Mouse (Mus musculus): Measurements from ENCODE around the gene Nr4a1. TPM values are rescaled to one million over a fixed set of nuclear protein-coding genes. Genes with fewer than 3 reads are reported as not detected.

Gene Nr4a1
- polyA plus RNA-seq, 1 experiment, result 10.0 TPM

GRCm38 (mm10) chr15:101298550-101298949, 44.5 kb downstream of the Nr4a1 start:
- WGBS, result 28% methylated on average over 7 of the region's 7 CpGs
- Histone ChIP-seq H3K27ac (ENCODE audit: control insufficient read depth, insufficient read depth, low read depth, low read length, poor library complexity) (no peak overlapping the region), H3K4me1 (ENCODE audit: control insufficient read depth, insufficient read depth, low read length) (peaks cover 4% of the 10 kb centered on the region; the same call in 1 of the 2 replicates), H3K4me3 (replicated peaks; ENCODE audit: control insufficient read depth, low read depth, low read length) (no peak overlapping the region)
- TF ChIP-seq POLR2A (IDR thresholded peaks at IDR 0.05; ENCODE audit: borderline replicate concordance, control insufficient read depth, low read depth, low read length), result no peak

GRCm38 (mm10) chr15:101299480-101299960, 45.5 kb downstream of the Nr4a1 start:
- TF ChIP-seq CTCF (IDR thresholded peaks at IDR 0.05; ENCODE audit: control insufficient read depth, insufficient read depth, low read length), result no peak
- no peak for TF ChIP-seq POLR2A (IDR thresholded peaks at IDR 0.05; ENCODE audit: borderline replicate concordance, control insufficient read depth, low read depth, low read length)
- Histone ChIP-seq H3K4me3 (replicated peaks; ENCODE audit: control insufficient read depth, low read depth, low read length) (no peak overlapping the region), H3K27ac (ENCODE audit: control insufficient read depth, insufficient read depth, low read depth, low read length, poor library complexity) (no peak overlapping the region; the same call in 1 of the 2 replicates), H3K4me1 (ENCODE audit: control insufficient read depth, insufficient read depth, low read length) (peaks cover 4% of the 10 kb centered on the region; the same call in 1 of the 2 replicates)
- WGBS, result 79% methylated on average over 14 of the region's 14 CpGs

- H3K4me1 ChIP-seq (ENCODE audit: control insufficient read depth, insufficient read depth, low read length), result peaks cover 4% of the 10 kb centered on the region; the same call in 1 of the 2 replicates
- no peak overlapping the region for H3K4me3 ChIP-seq (replicated peaks; ENCODE audit: control insufficient read depth, low read depth, low read length)
- WGBS, result 66% methylated on average over 6 of the region's 6 CpGs
- H3K27ac ChIP-seq (ENCODE audit: control insufficient read depth, insufficient read depth, low read depth, low read length, poor library complexity), result no peak overlapping the region
- no peak for TF ChIP-seq CTCF (IDR thresholded peaks at IDR 0.05; ENCODE audit: control insufficient read depth, insufficient read depth, low read length)
- TF ChIP-seq POLR2A (IDR thresholded peaks at IDR 0.05; ENCODE audit: borderline replicate concordance, control insufficient read depth, low read depth, low read length), result no peak
These were observed 46.1 kb downstream of the Nr4a1 start for GRCm38 (mm10) chr15:101300128-101300527.

- Histone ChIP-seq H3K4me1 (ENCODE audit: control insufficient read depth, insufficient read depth, low read length) (peaks cover 3% of the 10 kb centered on the region; the same call in 1 of the 2 replicates), H3K4me3 (replicated peaks; ENCODE audit: control insufficient read depth, low read depth, low read length) (no peak overlapping the region), H3K27ac (ENCODE audit: control insufficient read depth, insufficient read depth, low read depth, low read length, poor library complexity) (no peak overlapping the region)
- 85% methylated on average over 3 of the region's 3 CpGs for WGBS
- TF ChIP-seq POLR2A (IDR thresholded peaks at IDR 0.05; ENCODE audit: borderline replicate concordance, control insufficient read depth, low read depth, low read length), result no peak
- TF ChIP-seq CTCF (IDR thresholded peaks at IDR 0.05; ENCODE audit: control insufficient read depth, insufficient read depth, low read length), result no peak
These were observed 48.1 kb downstream of the Nr4a1 start for GRCm38 (mm10) chr15:101302201-101302600.

DNA sequence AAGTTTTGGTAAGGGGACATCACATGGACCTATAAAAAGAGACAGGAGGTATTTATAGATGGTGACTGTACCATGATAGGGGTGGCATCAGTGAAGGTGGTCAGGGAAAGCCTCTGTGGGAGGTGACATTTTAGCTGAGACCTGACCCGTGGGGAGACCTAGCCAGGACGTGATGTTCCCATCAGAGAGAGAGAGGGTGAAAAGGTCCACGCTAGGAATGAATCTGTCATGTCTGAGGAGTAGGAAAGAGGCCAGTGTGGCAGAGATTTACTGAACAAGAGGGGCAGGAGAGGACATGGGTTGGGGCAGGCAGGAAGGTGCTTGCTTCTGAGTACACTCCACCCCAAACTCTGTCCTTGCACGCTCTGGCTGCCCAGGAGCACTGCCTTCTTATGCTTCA, 49.8 kb downstream of the Nr4a1 start:
- no peak overlapping the region for H3K27ac ChIP-seq (ENCODE audit: control insufficient read depth, insufficient read depth, low read depth, low read length, poor library complexity)
- no peaks in the 10 kb centered on the region; the same call in 1 of the 2 replicates for H3K4me1 ChIP-seq (ENCODE audit: control insufficient read depth, insufficient read depth, low read length)
- TF ChIP-seq POLR2A (IDR thresholded peaks at IDR 0.05; ENCODE audit: borderline replicate concordance, control insufficient read depth, low read depth, low read length) (no peak), CTCF (IDR thresholded peaks at IDR 0.05; ENCODE audit: control insufficient read depth, insufficient read depth, low read length) (no peak)
- H3K4me3 ChIP-seq (replicated peaks; ENCODE audit: control insufficient read depth, low read depth, low read length), result no peak overlapping the region
- WGBS, result 80% methylated on average over 4 of the region's 4 CpGs

GRCm38 (mm10) chr15:101306459-101306858, 52.4 kb downstream of the Nr4a1 start:
- H3K4me3 ChIP-seq (replicated peaks; ENCODE audit: control insufficient read depth, low read depth, low read length), result no peak overlapping the region
- peaks cover 6% of the 10 kb centered on the region for H3K4me1 ChIP-seq (ENCODE audit: control insufficient read depth, insufficient read depth, low read length)
- no peak for TF ChIP-seq CTCF (IDR thresholded peaks at IDR 0.05; ENCODE audit: control insufficient read depth, insufficient read depth, low read length)
- no peak overlapping the region for H3K27ac ChIP-seq (ENCODE audit: control insufficient read depth, insufficient read depth, low read depth, low read length, poor library complexity)
- 74% methylated on average over 4 of the region's 4 CpGs for WGBS

- H3K27ac ChIP-seq (ENCODE audit: control insufficient read depth, insufficient read depth, low read depth, low read length, poor library complexity), result peak overlapping the region; percentile 61
- peaks cover 6% of the 10 kb centered on the region for H3K4me1 ChIP-seq (ENCODE audit: control insufficient read depth, insufficient read depth, low read length)
- 26% methylated on average over 13 of the region's 13 CpGs for WGBS
- TF ChIP-seq CTCF (IDR thresholded peaks at IDR 0.05; ENCODE audit: control insufficient read depth, insufficient read depth, low read length), result no peak
- no peak for TF ChIP-seq POLR2A (IDR thresholded peaks at IDR 0.05; ENCODE audit: borderline replicate concordance, control insufficient read depth, low read depth, low read length)
- H3K4me3 ChIP-seq (replicated peaks; ENCODE audit: control insufficient read depth, low read depth, low read length), result no peak overlapping the region
These were observed 54.6 kb downstream of the Nr4a1 start for GRCm38 (mm10) chr15:101308440-101309348.

- no peak overlapping the region for H3K4me3 ChIP-seq (replicated peaks; ENCODE audit: control insufficient read depth, low read depth, low read length)
- TF ChIP-seq CTCF (IDR thresholded peaks at IDR 0.05; ENCODE audit: control insufficient read depth, insufficient read depth, low read length) (no peak), POLR2A (IDR thresholded peaks at IDR 0.05; ENCODE audit: borderline replicate concordance, control insufficient read depth, low read depth, low read length) (no peak)
- WGBS, result 34% methylated on average over 5 of the region's 5 CpGs
- H3K27ac ChIP-seq (ENCODE audit: control insufficient read depth, insufficient read depth, low read depth, low read length, poor library complexity), result peak overlapping the region; percentile 8; the same call in 1 of the 2 replicates
- peaks cover 6% of the 10 kb centered on the region for H3K4me1 ChIP-seq (ENCODE audit: control insufficient read depth, insufficient read depth, low read length)
These were observed 55.4 kb downstream of the Nr4a1 start for GRCm38 (mm10) chr15:101309493-101309892.
